Mouse (Mus musculus): ENCODE measurements around the gene Fam208a. TPM values are rescaled to one million over a fixed set of nuclear protein-coding genes. Genes with fewer than 3 reads are reported as not detected.
A peak's percentile ranks its signal among the peaks of the same experiment; 100 is the strongest.

Fam208a gene
- polyA plus RNA-seq, 1 experiment from 2014 or later = 13.3 TPM

DNA sequence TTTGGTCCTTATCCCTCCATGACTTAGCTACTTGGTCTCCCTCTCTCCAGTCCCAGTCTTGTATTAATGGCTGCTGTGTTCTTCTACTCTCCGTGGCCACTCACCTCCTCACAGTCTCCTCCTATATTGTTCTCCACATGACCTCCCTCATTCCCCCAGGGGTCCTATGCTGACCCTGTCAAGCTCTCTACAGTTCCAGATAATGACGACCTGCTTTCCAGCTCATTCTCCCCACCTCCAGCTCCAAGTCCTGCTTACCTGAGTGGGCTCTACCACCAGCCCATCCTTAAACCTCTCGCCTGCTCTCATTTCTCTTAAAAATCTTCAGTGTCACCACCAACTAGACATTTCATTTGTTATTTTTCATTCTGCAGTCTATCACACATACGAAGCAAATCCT, 72.5 kb downstream of the Fam208a start:
- no peak overlapping the region for H3K4me3 ChIP-seq (replicated peaks)
- H3K9me3 ChIP-seq (replicated peaks) = no peaks in the 10 kb centered on the region
- no peak overlapping the region for H3K4me2 ChIP-seq (replicated peaks)
- H3K4me1 ChIP-seq = no peaks in the 10 kb centered on the region
- H3K27ac ChIP-seq (replicated peaks) = no peak overlapping the region
- H3K27me3 ChIP-seq = no peaks in the 10 kb centered on the region
- H3K36me3 ChIP-seq = peaks cover 32% of the 10 kb centered on the region
- no peak overlapping the region for H3K9ac ChIP-seq
- 80% methylated on average over 4 of the region's 4 CpGs for WGBS
- ATAC-seq (ENCODE audit: insufficient number of reproducible peaks, low FRiP score, low TSS enrichment, low read depth) = no peak

DNA sequence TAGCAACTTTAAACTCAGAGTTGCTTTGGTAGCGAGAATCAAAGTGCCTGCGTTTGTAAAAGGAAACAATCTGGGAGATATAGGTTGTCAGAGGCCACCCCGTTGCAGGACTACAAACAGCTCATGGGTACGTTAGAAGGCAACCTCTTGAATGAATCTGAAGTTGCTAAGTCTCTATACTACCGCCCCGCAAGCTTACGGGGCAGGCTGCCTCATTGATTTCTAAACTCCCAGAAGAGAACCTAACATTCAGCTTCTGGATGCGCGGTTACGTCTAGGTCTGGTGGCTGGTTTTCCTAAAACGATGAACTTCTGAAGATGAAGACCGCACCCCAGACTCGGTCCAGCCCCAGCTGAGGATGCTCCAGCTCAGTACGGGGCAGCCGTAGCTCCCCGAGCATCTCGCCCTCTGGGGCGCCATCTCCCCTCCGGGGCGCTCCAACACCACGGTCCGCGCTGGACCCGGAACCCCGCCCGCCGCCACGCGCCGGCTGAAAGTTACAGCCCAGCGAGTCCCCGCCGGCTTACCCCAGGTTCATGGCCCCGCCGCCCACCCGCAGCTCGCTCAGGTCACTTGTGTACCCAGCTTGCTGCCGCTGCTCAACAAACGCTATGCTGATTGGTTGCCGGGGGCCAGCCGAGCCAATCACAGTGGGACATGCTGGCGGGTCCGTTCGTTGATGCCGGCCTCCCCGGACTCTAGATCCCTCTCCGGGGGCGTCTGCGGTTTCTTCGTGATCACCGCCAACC, 79.4 kb downstream of the Fam208a start, which contains the start of gene Ccdc66:
TSS of gene Ccdc66 (minus strand) at position 567 of the 750 bp plus-strand sequence.
- H3K9ac ChIP-seq = peak within 1 kb of the TSS; percentile 63
- peak; percentile 97 for ATAC-seq (ENCODE audit: insufficient number of reproducible peaks, low FRiP score, low TSS enrichment, low read depth)
- WGBS = under 1% methylated on average over 51 of the region's 51 CpGs

DNA sequence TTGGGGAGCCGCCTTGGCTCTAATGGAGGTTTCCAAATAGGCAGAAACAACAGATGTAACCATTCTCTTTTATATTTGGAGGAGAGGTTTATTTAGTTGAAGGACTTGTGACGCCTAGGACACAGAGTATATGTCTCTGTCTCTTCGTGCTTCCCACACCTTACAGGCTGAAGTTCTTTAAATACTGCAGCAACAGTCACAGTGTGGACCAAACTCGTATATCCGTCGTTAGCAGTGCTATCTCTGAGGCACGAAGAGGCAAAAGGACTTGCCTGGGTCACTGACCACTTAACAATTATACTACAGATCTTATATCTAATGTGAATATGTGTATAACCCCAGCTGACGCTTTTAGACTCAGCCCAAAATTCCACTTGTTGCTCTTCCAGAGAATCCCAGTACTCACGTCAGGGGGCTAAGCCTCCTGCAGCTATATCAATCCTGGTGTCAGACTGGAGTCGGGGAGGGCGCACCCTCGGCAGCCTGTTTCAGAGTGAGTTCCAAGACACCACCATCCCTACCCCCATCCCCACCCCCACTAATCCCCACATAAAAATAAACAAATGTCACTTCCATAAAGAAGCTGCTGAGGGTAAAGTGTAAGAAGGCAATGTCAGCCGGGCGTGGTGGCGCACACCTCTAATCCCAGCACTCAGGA, 80.1 kb downstream of the Fam208a start:
- H3K4me2 ChIP-seq (replicated peaks) = peak overlapping the region; percentile 67
- 31% methylated on average over 15 of the region's 15 CpGs for WGBS
- ATAC-seq (ENCODE audit: insufficient number of reproducible peaks, low FRiP score, low TSS enrichment, low read depth) = peak; percentile 44; the same call in 1 of the 2 replicates

More for the DNA sequence above, 79.4 kb downstream of the Fam208a start, which contains the start of gene Ccdc66:
- H3K4me3 ChIP-seq (replicated peaks) = peak within 1 kb of the TSS; percentile 85
- H3K27me3 ChIP-seq = no peaks in the 10 kb centered on the region
- peak within 1 kb of the TSS; percentile 65; the same call in 1 of the 2 replicates for H3K27ac ChIP-seq (replicated peaks)
- H3K4me2 ChIP-seq (replicated peaks) = peak within 1 kb of the TSS; percentile 67
- peaks cover 11% of the 10 kb centered on the region; the same call in 1 of the 2 replicates for H3K4me1 ChIP-seq
- H3K36me3 ChIP-seq = 0 out of 2 replicates have a peak, but pooled peaks cover 5% of the 10 kb centered on the region
- no peaks in the 10 kb centered on the region for H3K9me3 ChIP-seq (replicated peaks)

DNA sequence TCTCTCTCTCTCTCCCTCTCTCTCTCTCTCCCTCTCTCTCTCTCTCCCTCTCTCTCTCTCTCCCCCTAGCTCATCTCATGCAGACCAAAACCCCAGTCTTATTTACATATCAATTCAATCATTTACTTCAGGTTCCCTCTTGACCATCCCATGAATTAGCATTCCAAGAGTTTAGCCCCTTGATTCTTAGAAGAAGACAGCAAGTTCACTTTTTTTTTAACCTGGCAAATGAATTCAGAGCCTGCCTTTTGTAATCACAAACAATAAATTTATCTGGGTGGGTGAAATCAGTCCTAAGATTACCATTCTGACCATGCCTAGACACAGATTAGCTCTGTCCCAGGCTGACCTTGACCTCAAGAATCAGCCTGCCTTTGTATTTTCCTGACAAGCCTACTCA, 95.9 kb downstream of the Fam208a start:
- no peak for ATAC-seq (ENCODE audit: insufficient number of reproducible peaks, low FRiP score, low TSS enrichment, low read depth)
- Histone ChIP-seq H3K27me3 (no peaks in the 10 kb centered on the region), H3K9ac (no peak overlapping the region)

More for the DNA sequence above, 80.1 kb downstream of the Fam208a start:
- no peaks in the 10 kb centered on the region for H3K9me3 ChIP-seq (replicated peaks)
- H3K27me3 ChIP-seq = no peaks in the 10 kb centered on the region
- H3K4me1 ChIP-seq = peaks cover 11% of the 10 kb centered on the region; the same call in 1 of the 2 replicates
- H3K9ac ChIP-seq = peak overlapping the region; percentile 63; the same call in 1 of the 2 replicates
- peak overlapping the region; percentile 85 for H3K4me3 ChIP-seq (replicated peaks)
- 0 out of 2 replicates have a peak, but pooled peaks cover 5% of the 10 kb centered on the region for H3K36me3 ChIP-seq
- peak overlapping the region; percentile 49; the same call in 1 of the 2 replicates for H3K27ac ChIP-seq (replicated peaks)

More for the DNA sequence above, 95.9 kb downstream of the Fam208a start:
- no peaks in the 10 kb centered on the region for H3K9me3 ChIP-seq (replicated peaks)
- H3K4me2 ChIP-seq (replicated peaks) = no peak overlapping the region
- H3K36me3 ChIP-seq = no peaks in the 10 kb centered on the region
- H3K4me1 ChIP-seq = no peaks in the 10 kb centered on the region
- H3K27ac ChIP-seq (replicated peaks) = no peak overlapping the region
- no peak overlapping the region for H3K4me3 ChIP-seq (replicated peaks)

Small RNA genes within 50 kb of the gene (microRNA-seq; reads per million reads assigned to microRNA genes)
- not detected for gene Gm23633 (ENCODE audit: borderline number of aligned reads)

Other genes with a start within 250 kb of the Fam208a start
- gene Ccdc66, start 79.6 kb downstream of the Fam208a start, polyA plus RNA-seq (2015; fragmentation: Nextera tagmentation; extraction: Ambion mirVana) = 11.8 and 14.5 TPM in 2 replicates
- 5.9 and 7.1 TPM in 2 replicates for gene Erc2, start 193.6 kb downstream of the Fam208a start, polyA plus RNA-seq (2015; fragmentation: Nextera tagmentation; extraction: Ambion mirVana)